Mouse (Mus musculus): ENCODE results near the gene Inpp5b. TPM values are rescaled to one million over a fixed set of nuclear protein-coding genes. Genes with fewer than 3 reads are reported as not detected.

Inpp5b gene
- polyA plus RNA-seq, 1 experiment from 2014 or later: 16.3 TPM

- H3K4me3 ChIP-seq (ENCODE audit: low read length): peak overlapping the region; percentile 61
- H3K27me3 ChIP-seq (ENCODE audit: control insufficient read depth, insufficient read depth, low read length): no peaks in the 10 kb centered on the region
- 10% methylated on average over 15 of the region's 15 CpGs for WGBS
- peak overlapping the region; percentile 72 for H3K4me2 ChIP-seq (ENCODE audit: low read depth, low read length)
- peak overlapping the region; percentile 76 for H3K9ac ChIP-seq (ENCODE audit: low read length)
- no peaks in the 10 kb centered on the region for H3K9me3 ChIP-seq (replicated peaks; ENCODE audit: control insufficient read depth, low read length)
- ATAC-seq (replicated peaks; ENCODE audit: extremely low read depth, insufficient read depth, low FRiP score): no peak
- H3K36me3 ChIP-seq (ENCODE audit: control insufficient read depth, insufficient read depth): no peaks in the 10 kb centered on the region
- 0 out of 2 replicates have a peak overlapping the region, but pooled peaks have one; percentile 16 for H3K27ac ChIP-seq (ENCODE audit: low read length)
- H3K4me1 ChIP-seq (ENCODE audit: control insufficient read depth, insufficient read depth, low read length): peaks cover 36% of the 10 kb centered on the region
Observed at GRCm38 (mm10) chr4:124752281-124753199, 10.9 kb downstream of the Inpp5b start.

- no peak for ATAC-seq (replicated peaks; ENCODE audit: extremely low read depth, insufficient read depth, low FRiP score)
- no peak overlapping the region for H3K27ac ChIP-seq (ENCODE audit: low read length)
- 57% methylated on average over 7 of the region's 7 CpGs for WGBS
- H3K36me3 ChIP-seq (ENCODE audit: control insufficient read depth, insufficient read depth): no peaks in the 10 kb centered on the region
- H3K9me3 ChIP-seq (replicated peaks; ENCODE audit: control insufficient read depth, low read length): no peaks in the 10 kb centered on the region
- no peak overlapping the region; the same call in 1 of the 2 replicates for H3K4me2 ChIP-seq (ENCODE audit: low read depth, low read length)
- H3K4me1 ChIP-seq (ENCODE audit: control insufficient read depth, insufficient read depth, low read length): peaks cover 40% of the 10 kb centered on the region
- no peak overlapping the region; the same call in 1 of the 2 replicates for H3K9ac ChIP-seq (ENCODE audit: low read length)
- no peaks in the 10 kb centered on the region for H3K27me3 ChIP-seq (ENCODE audit: control insufficient read depth, insufficient read depth, low read length)
- H3K4me3 ChIP-seq (ENCODE audit: low read length): no peak overlapping the region
Observed at GRCm38 (mm10) chr4:124755526-124755925, 13.9 kb downstream of the Inpp5b start.

GRCm38 (mm10) chr4:124759305-124759811, 17.7 kb downstream of the Inpp5b start:
- Histone ChIP-seq H3K27me3 (ENCODE audit: control insufficient read depth, insufficient read depth, low read length) (no peaks in the 10 kb centered on the region), H3K4me2 (ENCODE audit: low read depth, low read length) (no peak overlapping the region)
- no peak for ATAC-seq (replicated peaks; ENCODE audit: extremely low read depth, insufficient read depth, low FRiP score)

GRCm38 (mm10) chr4:124761201-124761600, 19.6 kb downstream of the Inpp5b start:
- H3K9ac ChIP-seq (ENCODE audit: low read length): no peak overlapping the region
- H3K4me1 ChIP-seq (ENCODE audit: control insufficient read depth, insufficient read depth, low read length): peaks cover 9% of the 10 kb centered on the region
- H3K4me2 ChIP-seq (ENCODE audit: low read depth, low read length): no peak overlapping the region
- no peaks in the 10 kb centered on the region for H3K9me3 ChIP-seq (replicated peaks; ENCODE audit: control insufficient read depth, low read length)
- WGBS: 26% methylated on average over 1 of the region's 1 CpGs
- no peak overlapping the region for H3K4me3 ChIP-seq (ENCODE audit: low read length)
- no peaks in the 10 kb centered on the region for H3K36me3 ChIP-seq (ENCODE audit: control insufficient read depth, insufficient read depth)
- no peaks in the 10 kb centered on the region for H3K27me3 ChIP-seq (ENCODE audit: control insufficient read depth, insufficient read depth, low read length)
- ATAC-seq (replicated peaks; ENCODE audit: extremely low read depth, insufficient read depth, low FRiP score): no peak
- no peak overlapping the region for H3K27ac ChIP-seq (ENCODE audit: low read length)

More at GRCm38 (mm10) chr4:124759305-124759811, 17.7 kb downstream of the Inpp5b start:
- H3K9ac ChIP-seq (ENCODE audit: low read length): no peak overlapping the region
- WGBS: 73% methylated on average over 7 of the region's 7 CpGs
- peaks cover 22% of the 10 kb centered on the region for H3K4me1 ChIP-seq (ENCODE audit: control insufficient read depth, insufficient read depth, low read length)
- H3K4me3 ChIP-seq (ENCODE audit: low read length): no peak overlapping the region
- H3K36me3 ChIP-seq (ENCODE audit: control insufficient read depth, insufficient read depth): no peaks in the 10 kb centered on the region
- H3K27ac ChIP-seq (ENCODE audit: low read length): no peak overlapping the region; the same call in 1 of the 2 replicates
- no peaks in the 10 kb centered on the region for H3K9me3 ChIP-seq (replicated peaks; ENCODE audit: control insufficient read depth, low read length)

GRCm38 (mm10) chr4:124762858-124763452, 21.3 kb downstream of the Inpp5b start:
- Histone ChIP-seq H3K27ac (ENCODE audit: low read length) (no peak overlapping the region), H3K4me1 (ENCODE audit: control insufficient read depth, insufficient read depth, low read length) (peaks cover 13% of the 10 kb centered on the region), H3K4me3 (ENCODE audit: low read length) (no peak overlapping the region), H3K36me3 (ENCODE audit: control insufficient read depth, insufficient read depth) (no peaks in the 10 kb centered on the region), H3K4me2 (ENCODE audit: low read depth, low read length) (no peak overlapping the region), H3K27me3 (ENCODE audit: control insufficient read depth, insufficient read depth, low read length) (no peaks in the 10 kb centered on the region), H3K9me3 (replicated peaks; ENCODE audit: control insufficient read depth, low read length) (no peaks in the 10 kb centered on the region), H3K9ac (ENCODE audit: low read length) (no peak overlapping the region)
- 82% methylated on average over 6 of the region's 6 CpGs for WGBS
- ATAC-seq (replicated peaks; ENCODE audit: extremely low read depth, insufficient read depth, low FRiP score): no peak

DNA sequence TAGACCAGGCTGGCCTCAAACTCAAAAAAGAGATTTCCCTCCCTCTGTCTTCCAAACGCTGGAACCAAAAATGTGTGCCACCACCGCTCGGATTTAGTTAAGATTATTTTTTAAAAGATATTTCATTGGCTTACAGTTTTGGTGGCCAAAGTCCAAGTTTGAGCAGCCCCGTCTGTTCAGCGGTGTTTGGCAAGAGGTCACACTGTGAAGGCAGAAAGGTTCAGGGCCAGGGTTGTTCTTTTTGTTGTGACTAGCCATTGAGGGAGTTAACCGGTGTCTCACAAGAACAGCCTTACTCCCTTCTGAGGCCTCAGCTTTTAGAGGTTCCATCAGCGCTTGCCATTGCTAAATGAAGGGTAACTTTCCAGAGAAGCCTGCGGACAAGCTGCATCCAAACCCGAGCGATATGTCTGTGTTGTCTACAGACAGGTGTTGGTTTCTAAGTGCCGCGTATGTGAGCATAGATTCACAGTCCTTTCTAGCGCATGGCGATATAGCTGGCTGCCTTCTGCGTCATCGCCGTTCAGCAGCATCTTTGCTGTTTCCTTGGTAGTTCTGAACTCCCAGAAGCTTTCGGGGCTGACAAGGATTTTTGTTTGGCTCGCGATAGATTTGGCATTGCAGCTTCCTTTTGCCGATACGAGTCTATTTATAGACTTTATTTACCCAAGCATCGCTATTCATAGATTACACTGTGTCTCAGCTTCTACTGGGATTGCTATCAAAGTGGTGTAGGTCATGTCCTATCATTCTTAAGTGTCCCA, 24.3 kb downstream of the Inpp5b start:
- Histone ChIP-seq H3K27me3 (ENCODE audit: control insufficient read depth, insufficient read depth, low read length) (no peaks in the 10 kb centered on the region), H3K4me2 (ENCODE audit: low read depth, low read length) (no peak overlapping the region), H3K9me3 (replicated peaks; ENCODE audit: control insufficient read depth, low read length) (no peaks in the 10 kb centered on the region), H3K4me3 (ENCODE audit: low read length) (no peak overlapping the region), H3K36me3 (ENCODE audit: control insufficient read depth, insufficient read depth) (no peaks in the 10 kb centered on the region), H3K27ac (ENCODE audit: low read length) (no peak overlapping the region), H3K9ac (ENCODE audit: low read length) (no peak overlapping the region), H3K4me1 (ENCODE audit: control insufficient read depth, insufficient read depth, low read length) (peaks cover 8% of the 10 kb centered on the region)
- ATAC-seq (replicated peaks; ENCODE audit: extremely low read depth, insufficient read depth, low FRiP score): no peak
- WGBS: 57% methylated on average over 23 of the region's 23 CpGs

DNA sequence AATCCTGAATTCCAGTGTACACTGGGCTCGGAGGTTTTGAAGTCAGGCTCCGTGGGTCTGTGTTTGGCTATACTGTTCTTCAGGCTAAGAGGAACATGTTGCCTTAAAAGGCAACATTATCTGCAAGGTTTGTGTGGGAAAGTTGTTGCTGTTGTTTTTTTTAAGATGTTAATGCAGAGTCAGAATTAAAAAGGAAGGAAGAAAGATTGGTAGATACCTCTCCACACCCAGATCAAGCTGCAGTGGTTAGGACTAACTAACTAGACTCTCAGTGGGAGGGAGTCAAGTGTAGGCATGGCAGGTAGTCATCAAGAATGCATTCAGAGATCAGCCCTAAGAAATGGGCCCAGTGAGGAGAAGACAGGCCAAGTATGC, 24.9 kb downstream of the Inpp5b start:
- Histone ChIP-seq H3K27ac (ENCODE audit: low read length) (no peak overlapping the region), H3K4me3 (ENCODE audit: low read length) (no peak overlapping the region), H3K4me1 (ENCODE audit: control insufficient read depth, insufficient read depth, low read length) (peaks cover 8% of the 10 kb centered on the region), H3K27me3 (ENCODE audit: control insufficient read depth, insufficient read depth, low read length) (no peaks in the 10 kb centered on the region), H3K4me2 (ENCODE audit: low read depth, low read length) (no peak overlapping the region), H3K9ac (ENCODE audit: low read length) (no peak overlapping the region), H3K36me3 (ENCODE audit: control insufficient read depth, insufficient read depth) (no peaks in the 10 kb centered on the region), H3K9me3 (replicated peaks; ENCODE audit: control insufficient read depth, low read length) (no peaks in the 10 kb centered on the region)
- ATAC-seq (replicated peaks; ENCODE audit: extremely low read depth, insufficient read depth, low FRiP score): no peak
- 28% methylated on average over 2 of the region's 2 CpGs for WGBS

- Histone ChIP-seq H3K9ac (ENCODE audit: low read length) (no peak overlapping the region), H3K9me3 (replicated peaks; ENCODE audit: control insufficient read depth, low read length) (no peaks in the 10 kb centered on the region), H3K4me3 (ENCODE audit: low read length) (no peak overlapping the region), H3K4me2 (ENCODE audit: low read depth, low read length) (no peak overlapping the region), H3K36me3 (ENCODE audit: control insufficient read depth, insufficient read depth) (no peaks in the 10 kb centered on the region), H3K27me3 (ENCODE audit: control insufficient read depth, insufficient read depth, low read length) (no peaks in the 10 kb centered on the region), H3K4me1 (ENCODE audit: control insufficient read depth, insufficient read depth, low read length) (peaks cover 8% of the 10 kb centered on the region), H3K27ac (ENCODE audit: low read length) (no peak overlapping the region)
- 67% methylated on average over 13 of the region's 13 CpGs for WGBS
- no peak for ATAC-seq (replicated peaks; ENCODE audit: extremely low read depth, insufficient read depth, low FRiP score)
Observed at GRCm38 (mm10) chr4:124768963-124769591, 27.4 kb downstream of the Inpp5b start.
